Mouse (Mus musculus) ES-E14 (cell line): ENCODE measurements around the gene Tbxa2r.

Experiments used
- CHD2 ChIP-seq: IDR thresholded peaks from 2 replicates; pipeline ENCODE4 v1.6.1; 2014; ENCODE audit warnings: mild to moderate bottlenecking, low read depth, low read length, inconsistent platforms
- ZNF384 ChIP-seq: IDR thresholded peaks from 2 replicates; pipeline ENCODE4 v1.6.1; 2012; ENCODE audit warnings: low read depth, low read length, inconsistent platforms

GRCm38 (mm10) chr10:81356352-81356990 lies 27.9 kb downstream of the Tbxa2r start:
- no peak for TF ChIP-seq ZNF384
- no peak for TF ChIP-seq CHD2
